Mouse (Mus musculus): Measurements from ENCODE around the gene Dnajc3. TPM values are rescaled to one million over a fixed set of nuclear protein-coding genes. Genes with fewer than 3 reads are reported as not detected.
"Not testable (repeated sequence)": the region's sequence is repeated elsewhere in the genome, so short reads cannot be mapped to it uniquely, and the experiment has no call there.

Dnajc3 gene
- polyA plus RNA-seq, 1 experiment: 36.1 TPM

GRCm38 (mm10) chr14:118930777-118931176, 7.0 kb upstream of the Dnajc3 start:
- no peak for DNase-seq (ENCODE audit: low spot score)

DNA sequence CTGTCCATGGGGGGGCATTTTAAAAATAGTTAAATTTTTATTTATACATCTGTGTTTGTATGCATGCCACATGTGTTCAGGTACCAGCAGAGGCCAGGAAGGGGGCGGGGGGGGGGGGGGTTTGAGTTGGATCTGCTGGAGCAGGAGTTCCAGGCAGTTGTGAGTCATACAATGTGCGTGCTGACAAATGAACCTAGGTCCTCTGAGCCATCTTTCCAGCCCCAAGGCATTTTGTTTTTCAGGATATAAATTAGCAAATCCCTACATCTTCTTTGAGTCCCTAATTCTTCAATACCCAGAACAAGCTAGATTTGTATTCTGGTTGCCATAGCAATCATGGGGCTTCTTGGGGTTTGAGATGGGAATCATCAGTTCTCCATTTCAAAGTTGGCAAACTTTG, 6.6 kb upstream of the Dnajc3 start:
- no peak for DNase-seq (ENCODE audit: low spot score)

- DNase-seq (ENCODE audit: low spot score): no peak
Observed at GRCm38 (mm10) chr14:118932956-118933355, 4.8 kb upstream of the Dnajc3 start.

DNA sequence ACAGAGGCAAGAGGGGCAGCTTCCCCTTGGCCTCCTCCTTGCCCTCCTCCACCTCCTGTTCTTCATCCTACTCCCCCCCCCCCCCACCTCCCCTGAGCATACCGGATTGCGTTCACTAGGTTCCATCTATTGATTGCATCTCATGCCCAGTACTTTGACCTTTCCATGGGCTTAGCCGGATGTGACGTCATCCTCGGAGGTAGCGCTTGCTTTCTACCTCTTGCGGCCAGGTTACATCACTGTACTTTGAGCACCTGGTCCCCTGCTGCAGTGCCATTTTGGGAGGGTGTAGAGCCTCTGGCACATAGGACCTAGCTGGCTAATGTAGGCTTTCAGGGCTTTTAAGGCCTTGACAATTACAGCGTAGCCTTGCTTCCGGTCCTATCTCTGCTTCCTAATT, 3.1 kb upstream of the Dnajc3 start:
- no peak for DNase-seq (ENCODE audit: low spot score)

- DNase-seq (ENCODE audit: low spot score): no peak
Observed at GRCm38 (mm10) chr14:118936236-118936635, 1.5 kb upstream of the Dnajc3 start.

DNA sequence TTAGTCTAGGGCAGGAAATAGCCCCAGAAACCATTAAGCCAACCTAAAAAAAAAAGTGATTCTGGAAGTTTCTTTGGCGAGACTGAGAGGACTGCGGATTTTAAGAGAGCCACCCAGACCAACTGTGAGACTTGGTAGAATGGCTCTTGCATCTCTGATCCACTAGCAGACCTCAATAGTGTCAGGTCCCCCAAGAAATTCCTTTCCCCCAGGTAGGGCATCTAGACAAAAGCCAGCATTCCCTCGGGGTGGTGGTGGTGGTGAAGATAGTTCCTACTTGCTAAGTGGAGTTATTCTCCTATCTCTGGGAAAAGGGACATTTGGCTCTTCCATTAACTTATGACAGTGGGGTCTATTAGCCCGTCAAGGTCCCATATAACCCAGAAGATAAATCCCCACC, 824 bp upstream of the Dnajc3 start:
- no peak for DNase-seq (ENCODE audit: low spot score)

DNA sequence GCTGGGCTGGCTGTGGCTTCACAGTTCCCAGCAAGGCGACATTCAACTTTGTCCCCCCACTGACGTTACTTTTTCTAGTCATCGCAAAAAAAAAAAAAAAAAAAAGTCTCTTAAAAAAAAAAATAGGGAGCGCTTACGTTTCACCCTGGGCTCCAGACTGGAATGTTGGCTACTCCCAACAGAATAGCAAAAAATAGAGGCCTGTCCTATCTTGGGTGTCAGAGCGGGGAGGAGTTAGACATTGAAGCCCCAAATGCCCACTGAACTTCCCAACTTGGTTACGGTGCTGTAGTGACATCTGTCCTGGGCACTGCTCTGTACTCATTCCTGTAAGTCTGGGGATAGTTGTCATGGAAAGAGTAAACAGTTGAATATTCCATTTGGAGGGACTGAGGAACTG, 775 bp downstream of the Dnajc3 start:
- no peak for DNase-seq (ENCODE audit: low spot score)

GRCm38 (mm10) chr14:118940796-118941495, 3.2 kb downstream of the Dnajc3 start:
- DNase-seq (ENCODE audit: low spot score): no peak

GRCm38 (mm10) chr14:118942076-118942475, 4.3 kb downstream of the Dnajc3 start:
- DNase-seq (ENCODE audit: low spot score): no peak

GRCm38 (mm10) chr14:118944702-118945101, 6.9 kb downstream of the Dnajc3 start:
- DNase-seq (ENCODE audit: low spot score): no peak

- no peak for DNase-seq (ENCODE audit: low spot score)
Observed at GRCm38 (mm10) chr14:118948841-118949240, 11.1 kb downstream of the Dnajc3 start.

DNA sequence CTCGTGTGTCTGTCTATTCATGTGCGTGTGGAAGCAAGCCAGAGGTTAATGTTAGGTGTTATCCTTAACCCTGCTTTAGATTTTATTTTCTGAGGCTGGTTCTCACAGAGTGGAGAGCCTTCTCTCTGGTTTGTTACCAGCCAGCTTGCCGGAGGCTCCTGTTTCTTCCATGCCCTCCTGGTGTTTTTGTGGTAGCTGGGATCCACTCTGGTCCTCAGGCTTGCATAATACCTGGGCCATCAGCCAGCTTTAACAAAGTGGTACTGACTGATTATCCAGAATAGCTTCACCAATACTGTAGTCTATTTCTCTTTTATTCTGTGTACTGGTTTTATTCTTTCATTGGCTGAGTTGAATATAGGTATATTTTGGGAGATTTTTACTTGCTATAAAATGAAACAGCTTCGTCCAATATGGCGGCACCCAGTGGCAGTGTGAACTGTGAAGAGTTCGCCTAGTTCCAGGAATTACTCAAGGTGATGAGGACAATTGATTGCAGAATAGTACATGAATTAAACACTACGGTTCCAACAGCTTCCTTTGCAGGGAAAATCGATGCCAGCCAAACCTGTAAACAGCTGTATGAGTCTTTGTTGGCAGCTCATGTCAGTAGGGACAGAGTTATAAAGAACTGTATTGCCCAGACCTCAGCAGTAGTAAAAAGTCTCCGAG, 14.3 kb downstream of the Dnajc3 start:
- no peak for DNase-seq (ENCODE audit: low spot score)

DNA sequence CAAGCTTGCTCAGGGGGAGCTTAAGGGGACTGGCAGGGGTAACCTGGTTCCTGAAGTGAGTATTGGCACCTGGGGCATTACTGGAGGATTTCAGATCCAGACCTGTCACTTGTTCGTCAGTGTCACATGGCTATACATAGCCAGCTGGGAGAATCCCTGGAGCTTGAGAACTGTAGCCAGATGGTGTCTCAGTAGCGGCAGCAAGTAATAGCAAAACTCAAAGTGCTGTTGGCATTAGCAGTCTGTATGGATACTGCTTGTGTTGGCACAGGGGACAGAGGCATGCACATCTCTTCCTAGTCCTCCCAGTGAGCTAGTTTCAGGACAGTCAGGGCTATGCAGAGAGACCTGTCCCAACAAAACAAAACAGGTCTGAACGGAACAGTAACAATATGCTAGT, 20.2 kb downstream of the Dnajc3 start:
- DNase-seq (ENCODE audit: low spot score): no peak

GRCm38 (mm10) chr14:118965356-118966000, 27.7 kb downstream of the Dnajc3 start:
- DNase-seq (ENCODE audit: low spot score): no peak

DNA sequence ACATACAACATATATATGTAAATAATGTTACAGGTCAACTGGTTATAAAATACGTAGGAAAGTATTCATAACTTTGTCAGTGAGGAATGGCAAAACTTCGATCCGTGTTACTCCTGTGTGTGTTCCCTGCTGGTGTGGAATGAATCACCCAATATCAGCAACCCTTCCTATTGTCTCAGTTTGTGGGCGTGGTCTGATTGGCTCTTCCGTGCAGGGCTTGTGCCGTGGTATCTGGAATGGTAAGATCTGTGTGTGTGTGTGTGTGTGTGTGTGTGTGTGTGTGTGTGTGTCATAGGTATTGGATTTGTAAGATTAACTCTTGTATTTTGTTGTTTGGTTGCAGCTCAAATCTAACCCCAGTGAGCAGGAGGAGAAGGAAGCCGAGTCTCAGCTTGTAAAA, 29.9 kb downstream of the Dnajc3 start:
- DNase-seq (ENCODE audit: low spot score): no peak

GRCm38 (mm10) chr14:118972268-118972667, 34.5 kb downstream of the Dnajc3 start:
- DNase-seq (ENCODE audit: low spot score): no peak

DNA sequence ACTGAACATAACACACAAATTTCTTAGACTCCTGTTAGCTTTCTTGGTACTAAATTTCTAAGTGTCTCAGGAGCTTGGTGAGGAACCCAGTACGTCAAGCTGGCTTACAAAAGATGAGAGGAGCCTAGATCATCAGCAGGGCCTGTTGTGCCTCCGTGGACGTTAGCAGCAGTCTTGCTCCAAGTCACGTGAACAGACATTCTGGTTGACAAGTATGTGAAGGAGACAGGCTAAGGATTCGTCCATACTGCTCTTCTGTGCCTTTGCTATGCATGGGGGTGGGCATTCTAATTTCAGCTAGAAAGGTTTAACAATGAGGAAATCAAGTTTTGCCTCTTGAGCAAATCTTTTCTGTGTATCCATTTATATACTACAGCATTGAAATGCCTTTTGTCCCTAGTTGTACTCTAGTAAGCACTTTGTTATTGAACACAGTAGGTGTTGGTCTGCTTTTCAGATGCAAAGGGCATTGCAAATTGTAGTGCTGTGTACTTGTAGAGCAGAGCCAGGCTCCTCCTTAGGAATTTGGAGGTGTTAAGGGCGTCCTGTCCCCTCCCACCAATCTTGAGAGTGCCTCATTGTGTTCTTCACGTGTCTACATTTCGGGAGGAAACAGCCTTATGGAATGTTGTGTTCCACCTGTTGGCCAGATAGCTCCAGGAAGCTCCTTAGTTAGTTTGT, 39.5 kb downstream of the Dnajc3 start:
- DNase-seq (ENCODE audit: low spot score): no peak

DNA sequence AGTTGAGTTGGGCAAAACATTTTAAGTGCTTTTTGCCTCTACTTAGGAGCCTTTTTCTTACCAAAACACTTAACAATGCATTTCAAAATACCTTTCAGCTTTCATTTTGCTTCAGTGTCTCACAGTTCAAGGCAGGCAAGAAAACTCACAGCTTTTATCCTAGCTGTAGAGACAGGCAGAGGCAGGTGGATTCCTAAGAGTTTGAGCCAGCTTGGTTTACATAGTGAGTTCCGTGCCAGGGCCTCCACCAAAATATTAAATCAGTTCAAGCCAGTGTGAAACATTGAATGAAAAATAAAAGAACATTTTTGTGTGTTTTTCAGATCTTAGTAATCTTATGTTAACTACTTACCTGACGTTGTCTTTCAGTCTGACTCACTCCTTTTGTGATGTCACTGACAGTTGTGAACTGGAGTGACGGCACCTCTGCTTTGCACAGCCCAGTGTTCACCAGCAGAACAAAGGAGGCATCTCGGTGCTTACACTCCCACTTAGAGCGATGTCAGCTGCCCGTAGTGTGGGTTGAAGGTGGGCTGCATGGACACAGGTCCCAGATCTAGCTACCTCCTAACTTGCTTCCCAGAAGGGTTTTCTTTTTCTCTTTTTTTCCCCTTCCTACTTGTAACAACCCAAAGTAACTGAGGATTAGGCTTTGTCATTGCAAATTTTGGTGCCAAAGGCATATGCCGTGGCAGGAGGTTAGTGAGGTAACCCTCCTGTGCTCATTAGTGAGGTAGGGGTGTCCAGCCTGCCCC, 42.0 kb downstream of the Dnajc3 start:
- no peak for DNase-seq (ENCODE audit: low spot score)

GRCm38 (mm10) chr14:118980358-118980757, 42.6 kb downstream of the Dnajc3 start:
- no peak for DNase-seq (ENCODE audit: low spot score)

GRCm38 (mm10) chr14:118980890-118981289, 43.1 kb downstream of the Dnajc3 start:
- no peak for DNase-seq (ENCODE audit: low spot score)

- DNase-seq (ENCODE audit: low spot score): not testable (repeated sequence)
Observed at GRCm38 (mm10) chr14:118981711-118982428, 44.1 kb downstream of the Dnajc3 start.
